Mouse (Mus musculus) right cerebral cortex, postnatal 36 days (tissue): ENCODE results near the gene Dclre1b.
"Not testable (repeated sequence)": the region's sequence is repeated elsewhere in the genome, so short reads cannot be mapped to it uniquely, and the experiment has no call there.

ENCODE experiments used
- DNase-seq, 2 experiments: peaks; one replicate each; pipeline ENCODE4 v3.0.0; 2022; ENCODE audit warnings: low spot score in 2 of 2, mixed read lengths in 1 of 2

Gene Dclre1b

GRCm38 (mm10) chr3:103810967-103811366 is 1.7 kb upstream of the Dclre1b start:
- no peak for DNase-seq

GRCm38 (mm10) chr3:103809799-103810150 is 531 bp upstream of the Dclre1b start:
- DNase-seq: no peak

- no peak for DNase-seq
These were observed 3.6 kb downstream of the Dclre1b start for GRCm38 (mm10) chr3:103805671-103806070.

GRCm38 (mm10) chr3:103802861-103803260 is 6.4 kb downstream of the Dclre1b start:
- no peak for DNase-seq

- DNase-seq: peak; percentile 63 to 77
These were observed 7.4 kb downstream of the Dclre1b start for GRCm38 (mm10) chr3:103801631-103802531.

- DNase-seq: no peak
These were observed 9.7 kb downstream of the Dclre1b start for GRCm38 (mm10) chr3:103799507-103799906.

GRCm38 (mm10) chr3:103796389-103796788 is 12.9 kb downstream of the Dclre1b start:
- DNase-seq: no peak

GRCm38 (mm10) chr3:103792566-103792965 is 16.7 kb downstream of the Dclre1b start:
- no peak for DNase-seq

GRCm38 (mm10) chr3:103792111-103792406 is 17.2 kb downstream of the Dclre1b start:
- DNase-seq: not testable (repeated sequence)

GRCm38 (mm10) chr3:103791230-103792110 is 17.8 kb downstream of the Dclre1b start, which contains the start of gene Hipk1:
Gene Hipk1, minus strand, starts transcription at chr3:103791563.
- peak; percentile 92 to 93 for DNase-seq

GRCm38 (mm10) chr3:103790346-103791145 is 18.7 kb downstream of the Dclre1b start:
- no peak for DNase-seq

- peak in 1 of 2 experiments; percentile 16 for DNase-seq
These were observed 19.3 kb downstream of the Dclre1b start for GRCm38 (mm10) chr3:103789891-103790345.

GRCm38 (mm10) chr3:103789096-103789495 is 20.1 kb downstream of the Dclre1b start:
- no peak for DNase-seq

GRCm38 (mm10) chr3:103787225-103787624 is 22.0 kb downstream of the Dclre1b start:
- no peak for DNase-seq

- DNase-seq: no peak
These were observed 26.2 kb downstream of the Dclre1b start for GRCm38 (mm10) chr3:103782844-103783609.

- no peak for DNase-seq
These were observed 28.5 kb downstream of the Dclre1b start for GRCm38 (mm10) chr3:103780777-103781176.

GRCm38 (mm10) chr3:103780271-103780670 is 29.0 kb downstream of the Dclre1b start:
- peak in 1 of 2 experiments; percentile 45 for DNase-seq

- no peak for DNase-seq
These were observed 30.1 kb downstream of the Dclre1b start for GRCm38 (mm10) chr3:103779183-103779582.

GRCm38 (mm10) chr3:103778660-103779059 is 30.6 kb downstream of the Dclre1b start:
- DNase-seq: no peak

GRCm38 (mm10) chr3:103777940-103778339 is 31.3 kb downstream of the Dclre1b start:
- no peak for DNase-seq

GRCm38 (mm10) chr3:103774009-103774408 is 35.2 kb downstream of the Dclre1b start:
- no peak for DNase-seq
